Mouse (Mus musculus) intestine, postnatal 0 days (tissue): ENCODE results near the gene Cradd. TPM values are rescaled to one million over a fixed set of nuclear protein-coding genes. Genes with fewer than 3 reads are reported as not detected.
A peak's percentile ranks its signal among the peaks of the same experiment; 100 is the strongest.

ENCODE experiments used
- ATAC-seq: fragments of 200-750 bp; cut with Nextera tagmentation; 2 replicates; pipeline ENCODE4 v1.8.0; 2017; ENCODE audit warnings: mild to moderate bottlenecking, moderate TSS enrichment, moderate library complexity
- H3K27ac ChIP-seq: fragments of 300-500 bp; sonication (generic); 2 replicates; pipeline ENCODE4 v1.5.1; 2014; ENCODE audit warnings: mild to moderate bottlenecking, low read depth, low read length, moderate library complexity
- H3K27me3 ChIP-seq: fragments of 300-500 bp; sonication (generic); replicated peaks from 2 replicates; pipeline ENCODE4 v1.6.1; 2014; ENCODE audit warnings: low read length, mixed read lengths; ENCODE audit not compliant: control insufficient read depth, insufficient read depth
- H3K36me3 ChIP-seq: fragments of 300-500 bp; sonication (generic); 2 replicates; pipeline ENCODE4 v1.6.1; 2014; ENCODE audit warnings: mild to moderate bottlenecking, moderate library complexity; ENCODE audit not compliant: control insufficient read depth, insufficient read depth
- H3K4me1 ChIP-seq: fragments of 300-500 bp; sonication (generic); replicated peaks from 2 replicates; pipeline ENCODE4 v1.6.1; 2014; ENCODE audit warnings: antibody characterized with exemption, low read length, mixed read lengths; ENCODE audit not compliant: control insufficient read depth, insufficient read depth
- H3K4me2 ChIP-seq: fragments of 300-500 bp; sonication (generic); replicated peaks from 2 replicates; pipeline ENCODE4 v1.6.1; 2014; ENCODE audit warnings: low read depth, mild to moderate bottlenecking, moderate library complexity
- H3K4me3 ChIP-seq: fragments of 300-500 bp; sonication (generic); 2 replicates; pipeline ENCODE4 v1.5.1; 2014; ENCODE audit warnings: low read depth, low read length
- H3K9ac ChIP-seq: fragments of 300-500 bp; sonication (generic); 2 replicates; pipeline ENCODE4 v1.6.1; 2014; ENCODE audit warnings: mild to moderate bottlenecking, low read depth, low read length
- H3K9me3 ChIP-seq: fragments of 300-500 bp; sonication (generic); 2 replicates; pipeline ENCODE4 v1.6.1; 2016; ENCODE audit warnings: mixed run types; ENCODE audit not compliant: control insufficient read depth
- CTCF ChIP-seq: sonication (generic); IDR thresholded peaks from 2 replicates; pipeline ENCODE4 v1.5.1; 2016; ENCODE audit warnings: low read depth, mild to moderate bottlenecking, control low read depth, antibody characterized with exemption, moderate library complexity
- WGBS: fragments of 180-500 bp; shearing (Covaris S2); extraction: QIAGEN DNeasy Blood & Tissue Kit; methylation state at CpG from one replicate; pipeline ENCODE4 v1.1.7; 2014; 5-methylcytosine and 5-hydroxymethylcytosine counted together
- polyA plus RNA-seq: library from polyadenylated mRNA; unstranded; fragments of >200 nt; fragmentation: Nextera tagmentation; extraction: Ambion mirVana; gene quantifications from 2 replicates; pipeline ENCODE4 v1.2.1, GENCODE M21; 2015

Gene Cradd
- polyA plus RNA-seq, 1 experiment from 2014 or later = 12.5 TPM

DNA sequence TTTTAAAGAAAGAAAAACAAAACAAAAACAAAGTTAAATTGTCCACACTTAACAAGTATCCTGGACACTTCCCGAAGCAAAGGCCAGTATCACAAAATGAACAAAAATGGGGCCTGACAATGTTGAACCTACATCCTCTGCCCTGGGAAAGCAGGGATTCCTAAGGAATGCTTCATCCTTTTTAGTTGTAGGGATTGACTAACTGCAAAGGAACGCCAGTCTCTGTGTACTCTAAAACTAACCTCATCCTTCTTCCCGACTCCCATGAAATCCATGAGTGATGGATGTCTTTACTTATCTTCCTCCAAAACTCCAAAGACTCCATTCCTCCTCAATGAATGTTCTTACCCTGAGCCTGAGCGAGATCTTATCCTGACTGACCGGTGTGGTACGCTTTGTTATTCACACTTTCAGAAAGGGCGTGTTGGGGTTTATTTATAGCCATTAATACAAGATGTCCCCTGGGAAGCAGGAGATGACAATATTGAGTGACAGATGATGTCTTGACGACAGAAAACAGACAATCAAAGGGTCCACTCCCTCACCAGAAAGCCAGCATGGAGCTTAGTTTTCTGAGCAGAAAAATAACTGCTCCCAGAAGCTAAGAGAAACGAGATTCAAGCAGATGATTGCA, 153.1 kb downstream of the Cradd start:
- TF ChIP-seq CTCF = no peak
- H3K27me3 ChIP-seq = no peaks in the 10 kb centered on the region
- no peaks in the 10 kb centered on the region for H3K4me1 ChIP-seq
- no peak overlapping the region for H3K4me2 ChIP-seq
- ATAC-seq = no peak
- H3K27ac ChIP-seq = no peak overlapping the region
- H3K9ac ChIP-seq = no peak overlapping the region
- no peaks in the 10 kb centered on the region for H3K9me3 ChIP-seq
- WGBS = 75% methylated on average over 9 of the region's 9 CpGs
- H3K4me3 ChIP-seq = no peak overlapping the region
- H3K36me3 ChIP-seq = no peaks in the 10 kb centered on the region

DNA sequence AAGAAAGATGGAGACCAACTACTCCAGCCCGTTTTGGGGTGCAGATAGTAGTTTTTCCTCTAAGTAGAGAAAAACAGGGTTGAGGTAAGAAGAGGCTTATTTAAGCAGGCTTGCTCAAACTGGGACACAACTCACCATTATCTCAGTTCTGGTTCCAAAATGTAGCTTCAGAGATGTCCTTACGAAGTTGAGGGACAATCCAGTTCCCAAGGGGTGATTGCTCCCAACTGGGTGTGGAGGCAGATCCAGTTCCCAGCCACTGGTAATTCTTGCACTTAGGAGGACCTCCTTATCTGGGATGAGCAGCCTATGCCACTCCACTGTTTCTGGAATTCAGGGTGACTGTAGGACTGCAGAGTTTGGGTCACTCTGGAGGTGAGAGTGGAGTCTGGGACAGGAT, 159.0 kb downstream of the Cradd start:
- no peak overlapping the region for H3K4me2 ChIP-seq
- H3K27ac ChIP-seq = no peak overlapping the region
- no peaks in the 10 kb centered on the region for H3K9me3 ChIP-seq
- WGBS = 88% methylated on average over 2 of the region's 2 CpGs
- H3K27me3 ChIP-seq = no peaks in the 10 kb centered on the region
- no peak overlapping the region for H3K9ac ChIP-seq
- H3K4me1 ChIP-seq = no peaks in the 10 kb centered on the region
- TF ChIP-seq CTCF = no peak
- no peak overlapping the region for H3K4me3 ChIP-seq
- no peak for ATAC-seq
- no peaks in the 10 kb centered on the region for H3K36me3 ChIP-seq

DNA sequence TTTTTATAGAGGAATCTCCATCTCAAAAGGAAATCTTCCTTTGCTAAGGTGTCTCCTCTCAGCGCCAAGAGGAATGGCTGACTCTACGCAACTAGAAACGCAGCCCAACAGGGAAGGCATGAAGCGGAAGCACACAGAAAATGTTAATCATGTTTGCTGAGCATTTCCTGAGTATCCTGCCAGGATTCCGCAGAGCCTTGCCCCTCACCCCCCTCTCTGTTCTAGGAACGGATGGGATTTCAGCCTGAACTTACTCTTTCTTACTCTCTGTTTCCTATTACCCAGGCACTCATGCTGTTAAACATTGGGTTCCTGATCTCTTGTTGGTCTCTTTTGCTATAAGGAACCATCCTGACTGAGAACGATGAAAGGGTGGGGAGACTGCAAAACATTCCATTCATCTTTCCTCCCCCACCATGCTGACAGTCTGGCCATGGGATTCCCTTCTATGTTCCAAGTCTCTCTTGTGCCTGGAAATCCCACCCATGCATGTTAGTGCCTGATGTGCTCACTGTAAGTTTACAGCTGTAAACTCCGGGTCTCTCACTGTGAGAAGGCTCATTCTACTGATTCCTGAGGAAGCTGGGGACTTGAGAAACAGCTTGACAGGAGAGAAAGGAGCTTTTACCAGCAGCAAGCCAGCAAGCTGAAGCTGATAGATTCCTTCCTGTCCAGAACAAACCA, 161.1 kb downstream of the Cradd start:
- Histone ChIP-seq H3K9ac (no peak overlapping the region), H3K36me3 (no peaks in the 10 kb centered on the region), H3K27ac (peak overlapping the region; percentile 42; the same call in 1 of the 2 replicates), H3K27me3 (no peaks in the 10 kb centered on the region), H3K9me3 (no peaks in the 10 kb centered on the region), H3K4me2 (peak overlapping the region; percentile 35), H3K4me1 (no peaks in the 10 kb centered on the region), H3K4me3 (no peak overlapping the region)
- ATAC-seq = no peak
- 45% methylated on average over 8 of the region's 8 CpGs for WGBS
- no peak for TF ChIP-seq CTCF

DNA sequence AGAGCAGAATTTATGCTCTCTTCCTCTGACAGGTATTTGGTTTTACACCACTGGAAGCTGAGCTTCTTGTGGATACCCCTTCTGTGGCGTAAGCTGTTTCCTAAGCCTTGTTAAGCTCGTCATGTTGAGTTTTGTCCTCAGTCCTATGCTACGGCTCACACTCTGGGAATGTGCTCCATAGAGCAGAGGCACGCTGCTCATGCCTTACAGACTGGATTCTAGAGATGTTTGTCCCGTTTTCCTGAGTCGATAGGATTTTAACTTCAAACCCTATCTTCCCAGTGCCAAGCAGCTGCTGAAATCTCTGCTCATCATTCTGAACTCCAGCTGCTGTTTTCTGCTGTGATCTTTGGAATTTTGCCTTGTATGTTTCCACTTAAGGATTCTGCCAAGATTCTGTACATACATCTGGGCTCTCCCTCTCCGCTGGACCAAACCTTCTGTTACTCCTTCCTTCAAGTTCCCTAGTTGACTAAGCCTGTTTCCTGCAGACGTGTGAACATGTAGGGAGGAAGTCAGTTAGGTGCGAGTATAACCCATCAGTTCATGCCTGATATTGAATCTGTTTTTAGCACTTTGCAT, 164.2 kb downstream of the Cradd start:
- no peak for ATAC-seq
- WGBS = 61% methylated on average over 9 of the region's 9 CpGs
- Histone ChIP-seq H3K4me2 (no peak overlapping the region), H3K4me3 (no peak overlapping the region), H3K9ac (no peak overlapping the region), H3K9me3 (no peaks in the 10 kb centered on the region), H3K36me3 (no peaks in the 10 kb centered on the region), H3K4me1 (no peaks in the 10 kb centered on the region), H3K27ac (no peak overlapping the region), H3K27me3 (no peaks in the 10 kb centered on the region)
- no peak for TF ChIP-seq CTCF

DNA sequence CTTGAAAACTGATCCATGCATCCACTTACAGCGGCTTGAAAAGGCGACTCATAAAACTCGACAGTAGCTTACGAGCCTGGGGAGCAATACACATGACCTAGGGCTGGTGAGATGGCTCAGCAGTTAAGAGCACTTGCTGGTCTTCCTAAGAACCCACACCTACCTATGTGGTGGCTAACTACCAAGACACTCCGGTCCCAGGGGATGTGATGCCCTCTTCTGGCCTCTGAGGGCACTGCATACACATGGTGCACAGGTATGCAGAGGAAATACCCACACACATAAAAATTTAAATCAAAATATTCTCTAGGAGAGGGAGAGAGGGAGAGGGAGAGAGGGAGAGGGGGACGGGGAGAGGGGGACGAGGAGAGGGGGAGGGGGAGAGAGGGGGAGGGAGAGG, 167.5 kb downstream of the Cradd start:
- Histone ChIP-seq H3K9ac (no peak overlapping the region), H3K27ac (no peak overlapping the region), H3K27me3 (no peaks in the 10 kb centered on the region), H3K9me3 (no peaks in the 10 kb centered on the region), H3K4me1 (no peaks in the 10 kb centered on the region), H3K4me2 (no peak overlapping the region), H3K36me3 (no peaks in the 10 kb centered on the region), H3K4me3 (no peak overlapping the region)
- 92% methylated on average over 5 of the region's 7 CpGs for WGBS
- peak; percentile 64 for TF ChIP-seq CTCF
- ATAC-seq = no peak

DNA sequence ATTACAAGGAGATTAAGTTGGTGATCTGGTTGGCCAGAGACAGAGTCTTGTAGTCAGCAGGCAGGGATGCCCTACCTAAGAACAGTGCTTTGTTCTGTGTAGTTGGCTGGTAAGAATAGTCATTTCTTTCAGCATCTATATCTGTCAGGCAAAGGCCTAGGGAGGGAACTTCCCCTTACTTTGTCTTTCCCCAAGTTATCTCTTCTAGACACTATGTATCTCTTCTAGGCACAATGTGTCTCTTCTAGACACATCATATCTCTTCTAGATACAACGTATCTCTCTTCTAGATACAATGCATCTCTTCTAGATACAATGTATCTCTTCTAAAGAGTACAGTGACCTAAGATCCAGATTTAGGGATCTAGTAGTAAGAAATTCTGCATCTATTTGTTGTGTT, 169.3 kb downstream of the Cradd start:
- 95% methylated on average over 1 of the region's 1 CpGs for WGBS

More for the DNA sequence above, 169.3 kb downstream of the Cradd start:
- no peak overlapping the region for H3K27ac ChIP-seq
- H3K4me1 ChIP-seq = no peaks in the 10 kb centered on the region; the same call in 1 of the 2 replicates
- H3K9ac ChIP-seq = no peak overlapping the region
- H3K9me3 ChIP-seq = no peaks in the 10 kb centered on the region
- TF ChIP-seq CTCF = no peak
- no peaks in the 10 kb centered on the region for H3K27me3 ChIP-seq
- no peak overlapping the region for H3K4me3 ChIP-seq
- H3K36me3 ChIP-seq = no peaks in the 10 kb centered on the region
- ATAC-seq = no peak
- no peak overlapping the region for H3K4me2 ChIP-seq
